Mouse (Mus musculus): ENCODE measurements around the gene Plce1.

GRCm38 (mm10) chr19:38455228-38455627, 25.7 kb upstream of the Plce1 start:
- TF ChIP-seq USF1 (IDR thresholded peaks at IDR 0.05; ENCODE audit: low read depth, low read length) (no peak), UBTF (IDR thresholded peaks at IDR 0.05; ENCODE audit: borderline replicate concordance, insufficient read depth, low read depth, low read length) (no peak), POLR2A (IDR thresholded peaks at IDR 0.05; ENCODE audit: control insufficient read depth in 1 of 2, insufficient read depth in 1 of 2, low read depth in 1 of 2, low read length in 2 of 2, poor library complexity in 1 of 2) (no peak)
